Mouse (Mus musculus) kidney, adult 2 months (tissue): Measurements from ENCODE around the gene Nelfe. TPM values are rescaled to one million over a fixed set of nuclear protein-coding genes. Genes with fewer than 3 reads are reported as not detected.
"Not testable (repeated sequence)": the region's sequence is repeated elsewhere in the genome, so short reads cannot be mapped to it uniquely, and the experiment has no call there.

ENCODE experiments used
- DNase-seq: peaks from one replicate; pipeline ENCODE4 v3.0.0; 2021
- H3K27ac ChIP-seq: fragments of 200-500 bp; 2 replicates; pipeline ENCODE4 v1.5.1; 2012; ENCODE audit warnings: low read depth, low read length, control low read depth, inconsistent platforms; ENCODE audit not compliant: insufficient read depth
- H3K27me3 ChIP-seq: fragments of 200-500 bp; replicated peaks from 2 replicates; pipeline ENCODE4 v1.6.1; 2012; ENCODE audit warnings: mild to moderate bottlenecking, moderate library complexity, low read length, inconsistent platforms; ENCODE audit not compliant: control insufficient read depth, insufficient read depth
- H3K36me3 ChIP-seq: fragments of 200-500 bp; 2 replicates; pipeline ENCODE4 v1.6.1; 2012; ENCODE audit warnings: mild to moderate bottlenecking, moderate library complexity, low read length, inconsistent platforms; ENCODE audit not compliant: control insufficient read depth, insufficient read depth
- H3K4me1 ChIP-seq: fragments of 200-500 bp; 2 replicates; pipeline ENCODE4 v1.6.1; 2011; ENCODE audit warnings: low read length; ENCODE audit not compliant: control insufficient read depth, insufficient read depth
- H3K4me3 ChIP-seq: fragments of 200-500 bp; 2 replicates; pipeline ENCODE4 v1.5.1; 2011; ENCODE audit warnings: mild to moderate bottlenecking, low read depth, low read length, control low read depth; ENCODE audit not compliant: insufficient read depth
- CTCF ChIP-seq: fragments of 200-500 bp; conservative IDR thresholded peaks from 2 replicates; pipeline ENCODE4 v1.5.1; 2011; ENCODE audit warnings: low read depth, mild to moderate bottlenecking, control low read depth, low read length, moderate library complexity, mixed read lengths; ENCODE audit not compliant: insufficient read depth, insufficient read length
- POLR2A ChIP-seq: fragments of 200-500 bp; IDR thresholded peaks from one replicate; pipeline ENCODE4 v1.6.1; 2011; ENCODE audit warnings: low read depth, low read length, control low read depth
- WGBS: fragments of 180-500 bp; shearing (Covaris S2); methylation state at CpG from one replicate; pipeline ENCODE4 v1.1.7; 2018; 5-methylcytosine and 5-hydroxymethylcytosine counted together
- polyA plus RNA-seq: library from polyadenylated mRNA; depleted of rRNA; stranded (reverse); fragments of >200 nt; gene quantifications from 2 replicates; pipeline ENCODE4 v1.2.3, GENCODE M21; 2012; rRNA removed

Nelfe gene
- polyA plus RNA-seq, result 24.2 and 26.2 TPM in 2 replicates

DNA sequence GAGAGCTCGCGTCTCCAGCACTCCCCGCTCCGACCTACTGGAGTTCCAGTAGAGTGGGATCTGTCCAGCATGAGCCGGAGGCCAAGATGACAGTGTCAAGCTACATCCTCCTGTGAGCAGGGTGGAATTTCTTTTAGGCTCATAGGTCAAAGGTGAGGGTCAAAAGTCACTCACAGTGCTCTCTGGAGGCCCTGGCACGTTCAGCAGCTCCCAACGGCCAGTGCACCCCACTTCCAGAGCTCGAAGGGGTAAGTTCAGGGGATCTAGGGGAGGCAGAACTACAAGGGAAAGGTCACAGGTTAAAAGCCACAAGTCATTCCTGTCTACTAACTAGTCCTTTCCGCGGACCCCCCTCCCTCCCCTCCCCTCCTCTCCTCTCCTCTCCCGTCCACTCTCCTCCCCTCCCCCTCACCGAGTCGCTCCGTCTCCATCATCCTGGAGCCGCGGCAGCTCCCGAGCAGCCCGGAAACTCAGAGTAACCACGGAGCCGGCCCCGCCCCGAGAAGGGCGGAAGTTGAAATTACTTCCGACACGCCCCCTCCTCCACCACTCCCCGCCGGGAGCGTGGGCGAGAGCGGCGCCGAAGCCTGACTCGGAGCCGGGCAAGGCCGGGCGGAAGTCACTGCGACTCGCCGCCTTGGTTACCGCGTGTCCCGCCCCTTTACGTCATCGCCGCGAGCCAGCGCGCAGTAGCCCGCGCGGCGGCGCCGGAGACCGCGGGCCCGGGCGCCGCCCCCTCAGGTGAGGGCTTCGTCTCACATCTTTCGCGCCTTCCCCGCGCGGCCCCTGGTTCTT lies at the start of gene Nelfe, which contains the start of gene Skiv2l:
Gene Nelfe, plus strand, starts transcription at position 670 of the 795 bp plus-strand sequence.
Gene Skiv2l, minus strand, starts transcription at position 489 of the 795 bp plus-strand sequence.
- H3K36me3 ChIP-seq, result no peaks in the 10 kb centered on the region
- H3K4me3 ChIP-seq, result peak within 1 kb of the TSS; percentile 71
- H3K27me3 ChIP-seq, result no peaks in the 10 kb centered on the region
- DNase-seq, result peak; percentile 98
- no peak for TF ChIP-seq POLR2A
- 0 out of 2 replicates have a peak, but pooled peaks have one; percentile 19 for TF ChIP-seq CTCF
- 2% methylated on average over 65 of the region's 65 CpGs for WGBS
- H3K4me1 ChIP-seq, result peaks cover 7% of the 10 kb centered on the region; the same call in 1 of the 2 replicates
- H3K27ac ChIP-seq, result peak within 1 kb of the TSS; percentile 10; the same call in 1 of the 2 replicates

DNA sequence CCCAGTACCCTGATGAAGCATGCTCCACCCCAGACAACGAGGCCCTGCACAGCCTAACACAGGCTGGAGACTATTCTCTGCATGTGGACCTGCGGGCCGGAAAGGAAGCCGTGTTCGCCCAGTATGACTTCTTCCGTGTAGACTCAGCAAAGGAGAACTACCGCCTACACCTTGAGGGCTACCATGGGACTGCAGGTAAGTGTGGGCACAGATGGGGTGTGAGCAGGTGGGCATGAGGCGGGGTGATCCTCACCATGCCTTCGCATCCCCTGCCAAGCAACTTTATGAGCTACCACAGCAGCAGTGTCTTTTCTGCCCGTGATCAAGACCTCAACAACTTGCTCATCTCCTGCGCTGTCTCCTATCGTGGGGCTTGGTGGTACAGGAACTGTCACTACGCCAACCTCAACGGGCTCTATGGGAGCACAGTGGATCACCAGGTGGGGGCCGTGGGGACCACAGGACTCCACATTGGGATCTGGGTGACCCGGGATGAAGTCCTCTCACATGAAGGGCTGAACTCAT lies 49.3 kb upstream of the Nelfe start:
- not testable (repeated sequence) for DNase-seq, H3K4me1 ChIP-seq, H3K27me3 ChIP-seq, H3K27ac ChIP-seq, H3K36me3 ChIP-seq, H3K4me3 ChIP-seq
- WGBS, result 90% methylated on average over 16 of the region's 16 CpGs

- DNase-seq, H3K36me3 ChIP-seq, H3K4me3 ChIP-seq, H3K27ac ChIP-seq, H3K4me1 ChIP-seq, H3K27me3 ChIP-seq: not testable (repeated sequence)
- WGBS, result 90% methylated on average over 9 of the region's 9 CpGs
Measured at GRCm38 (mm10) chr17:34802756-34803155, 47.4 kb upstream of the Nelfe start.

GRCm38 (mm10) chr17:34803367-34803766 lies 46.8 kb upstream of the Nelfe start:
- H3K4me3 ChIP-seq, H3K27ac ChIP-seq, DNase-seq, H3K27me3 ChIP-seq, H3K4me1 ChIP-seq, H3K36me3 ChIP-seq: not testable (repeated sequence)
- WGBS, result 91% methylated on average over 6 of the region's 6 CpGs

DNA sequence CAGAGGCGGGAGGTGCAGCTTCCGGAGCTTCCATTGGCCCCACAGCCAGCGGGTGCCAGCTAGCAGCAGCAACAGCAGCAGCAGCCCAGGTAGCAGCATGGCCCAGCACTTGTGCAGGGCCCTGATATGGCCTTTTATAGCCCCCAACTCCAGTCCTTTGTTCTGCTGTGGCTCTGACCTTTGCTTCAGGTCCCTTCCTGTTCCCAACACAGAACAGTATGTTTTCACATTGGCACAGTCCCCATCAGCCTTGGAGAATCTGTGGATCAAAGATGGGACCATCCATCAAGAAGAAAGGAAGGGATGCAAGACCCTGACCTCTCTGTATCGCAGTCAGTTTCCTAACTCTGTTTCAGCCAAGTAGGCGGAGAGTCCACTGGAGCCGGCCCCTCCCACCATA lies 45.9 kb upstream of the Nelfe start, which contains the start of gene Cyp21a1:
Gene Cyp21a1, minus strand, starts transcription at position 261 of the 400 bp plus-strand sequence.
- H3K27ac ChIP-seq, H3K4me1 ChIP-seq, DNase-seq, H3K4me3 ChIP-seq, H3K27me3 ChIP-seq, H3K36me3 ChIP-seq: not testable (repeated sequence)
- 61% methylated on average over 4 of the region's 6 CpGs for WGBS

DNA sequence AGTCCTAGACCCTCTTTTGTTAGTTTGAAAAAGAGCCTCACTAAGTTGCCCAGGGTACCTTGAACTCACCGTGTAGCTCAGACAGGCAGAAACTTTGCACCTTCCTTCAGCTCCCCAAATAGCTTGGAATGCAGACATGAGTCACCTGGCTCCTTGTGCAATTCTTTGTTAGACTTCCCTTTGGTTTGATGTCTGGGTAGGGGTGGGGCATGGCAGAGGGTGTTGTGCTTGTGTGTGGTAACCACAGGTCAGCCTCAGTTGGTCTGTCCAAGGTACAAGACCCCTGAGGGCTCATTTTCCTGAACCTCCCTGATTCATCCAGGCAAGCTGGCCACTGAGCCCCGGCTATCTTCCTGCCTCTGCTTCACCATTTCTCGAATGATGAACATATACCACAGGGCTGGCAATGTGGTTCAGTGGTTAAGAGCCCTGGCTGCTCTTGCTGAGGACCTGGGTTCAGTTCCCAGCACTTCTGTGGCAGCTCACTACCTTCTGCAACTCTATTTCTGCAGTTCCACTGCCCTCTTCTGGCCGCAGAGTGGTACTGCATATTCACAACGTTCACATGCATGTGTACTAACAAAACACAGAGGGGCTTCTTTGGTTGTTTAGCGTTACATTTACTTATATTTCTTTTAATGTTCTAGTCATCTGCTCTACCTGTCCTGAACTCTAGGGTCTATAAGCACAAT lies 45.2 kb upstream of the Nelfe start:
- 74% methylated on average over 6 of the region's 6 CpGs for WGBS

DNA sequence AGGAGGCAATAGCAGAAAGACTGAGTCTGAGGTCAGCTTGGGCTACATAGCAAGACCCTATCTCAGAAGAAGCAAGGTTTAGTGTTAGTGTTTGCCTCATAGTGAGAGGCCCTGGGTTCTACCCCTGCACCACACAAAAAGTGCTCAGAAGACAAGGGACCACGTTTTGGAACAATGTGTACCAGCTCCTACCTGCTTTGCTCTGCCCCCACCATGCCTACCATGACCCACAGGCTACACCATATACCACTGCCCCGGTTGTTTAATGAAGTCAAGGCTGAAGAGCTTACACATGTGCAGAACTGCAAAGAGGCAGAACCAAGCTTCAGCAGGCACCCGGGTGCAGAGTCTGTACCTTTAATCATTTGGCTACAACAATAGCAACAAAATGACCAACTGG lies 43.0 kb upstream of the Nelfe start:
- no peak for TF ChIP-seq CTCF
- TF ChIP-seq POLR2A, result no peak
- H3K4me1 ChIP-seq, result no peaks in the 10 kb centered on the region
- DNase-seq, result no peak
- no peaks in the 10 kb centered on the region for H3K27me3 ChIP-seq
- H3K4me3 ChIP-seq, result no peak overlapping the region
- WGBS, result 67% methylated on average over 3 of the region's 3 CpGs
- H3K27ac ChIP-seq, result no peak overlapping the region
- H3K36me3 ChIP-seq, result no peaks in the 10 kb centered on the region

More for the DNA sequence above, 45.2 kb upstream of the Nelfe start:
- H3K27ac ChIP-seq, result no peak overlapping the region
- TF ChIP-seq POLR2A, result no peak
- peak; percentile 42 for TF ChIP-seq CTCF
- no peaks in the 10 kb centered on the region for H3K4me1 ChIP-seq
- H3K27me3 ChIP-seq, result no peaks in the 10 kb centered on the region
- no peak overlapping the region for H3K4me3 ChIP-seq
- no peaks in the 10 kb centered on the region for H3K36me3 ChIP-seq
- no peak for DNase-seq
